Mouse (Mus musculus) bone marrow, adult 2 months (tissue): ENCODE results near the gene Tuba1c. TPM values are rescaled to one million over a fixed set of nuclear protein-coding genes. Genes with fewer than 3 reads are reported as not detected.

ENCODE experiments used
- H3K27ac ChIP-seq: fragments of 200-500 bp; 2 replicates; pipeline ENCODE4 v1.5.1; 2012; ENCODE audit warnings: low read depth, mild to moderate bottlenecking, control low read depth, inconsistent platforms, low read length; ENCODE audit not compliant: control insufficient read depth, poor library complexity, insufficient read depth
- H3K4me1 ChIP-seq: fragments of 200-500 bp; 2 replicates; pipeline ENCODE4 v1.6.1; 2011; ENCODE audit warnings: low read length; ENCODE audit not compliant: control insufficient read depth, insufficient read depth
- H3K4me3 ChIP-seq: fragments of 200-500 bp; replicated peaks from 2 replicates; pipeline ENCODE3; 2011; ENCODE audit warnings: mild to moderate bottlenecking, low read depth, low read length, control low read depth; ENCODE audit not compliant: control insufficient read depth
- CTCF ChIP-seq: fragments of 200-500 bp; IDR thresholded peaks from 2 replicates; pipeline ENCODE4 v1.5.1; 2011; ENCODE audit warnings: low read length, control low read depth; ENCODE audit not compliant: control insufficient read depth, insufficient read depth
- POLR2A ChIP-seq: fragments of 200-500 bp; IDR thresholded peaks from 2 replicates; pipeline ENCODE4 v1.6.1; 2011; ENCODE audit warnings: low read depth, mild to moderate bottlenecking, control low read depth, low read length, borderline replicate concordance; ENCODE audit not compliant: control insufficient read depth
- WGBS: fragments of 180-500 bp; shearing (Covaris S2); methylation state at CpG from one replicate; pipeline ENCODE4 v1.1.7; 2018; 5-methylcytosine and 5-hydroxymethylcytosine counted together
- polyA plus RNA-seq: library from polyadenylated mRNA; stranded (reverse); fragments of >200 nt; gene quantifications from 2 replicates; pipeline ENCODE4 v1.2.4, GENCODE M21; 2011; ENCODE audit warnings: low replicate concordance; ENCODE audit not compliant: missing spikeins, insufficient read depth, insufficient read length

Tuba1c gene
- 168 and 176 TPM in 2 replicates for polyA plus RNA-seq

DNA sequence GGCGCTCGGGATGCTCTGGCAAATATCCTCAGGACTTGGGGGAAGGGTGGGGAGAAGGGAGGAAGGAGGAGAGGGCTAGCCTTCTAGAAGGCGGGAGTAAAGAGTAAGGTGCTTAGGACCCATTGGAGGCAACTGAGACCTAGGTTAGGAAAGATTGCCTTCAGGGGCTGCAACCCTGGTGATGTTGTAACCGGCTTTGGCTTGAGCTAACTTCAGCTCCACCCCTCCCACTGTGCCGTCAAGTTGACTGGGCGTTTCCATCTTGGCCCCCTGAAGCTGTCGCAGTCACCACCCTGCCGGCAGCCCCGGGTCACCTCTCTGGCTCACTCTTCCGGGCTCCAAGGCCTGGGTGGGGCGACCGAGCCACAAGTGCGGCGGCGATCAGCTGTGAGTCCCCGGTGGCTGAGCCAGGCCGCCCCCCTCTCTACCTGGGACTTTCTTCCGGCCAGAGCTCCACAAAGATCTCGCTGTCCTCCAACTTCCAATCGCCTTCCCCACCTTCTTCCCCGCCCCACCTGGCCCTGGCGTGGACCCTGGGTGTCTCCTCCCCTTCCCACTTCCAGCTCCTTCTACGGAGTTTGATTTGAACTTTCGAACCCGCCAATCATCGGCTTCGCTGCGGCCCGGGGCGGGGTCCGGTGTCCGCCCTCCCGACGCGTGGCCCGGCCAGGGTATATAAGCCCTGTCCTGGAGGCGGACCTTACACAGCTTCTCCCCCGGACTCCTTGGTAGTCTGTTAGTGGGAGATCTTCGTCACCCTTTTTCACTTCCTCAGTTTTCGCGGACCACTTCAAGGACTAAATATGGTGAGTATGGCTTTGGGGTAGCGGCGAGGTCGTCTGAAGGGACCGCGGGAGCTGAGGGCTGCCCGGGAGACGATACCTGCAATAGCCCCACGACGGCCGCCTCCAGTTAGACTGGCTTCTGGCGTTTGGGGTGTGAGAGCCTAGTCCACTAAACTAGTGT is at the start of gene Tuba1c:
Gene Tuba1c, plus strand, starts transcription at position 273 of the 966 bp plus-strand sequence.
- Histone ChIP-seq H3K4me3 (peak within 1 kb of the TSS; percentile 85), H3K27ac (peak within 1 kb of the TSS; percentile 98), H3K4me1 (no peaks in the 10 kb centered on the region; the same call in none of the 2 replicates)
- WGBS = under 1% methylated on average over 52 of the region's 52 CpGs
- TF ChIP-seq POLR2A = peak; percentile 95
- no peak for TF ChIP-seq CTCF

DNA sequence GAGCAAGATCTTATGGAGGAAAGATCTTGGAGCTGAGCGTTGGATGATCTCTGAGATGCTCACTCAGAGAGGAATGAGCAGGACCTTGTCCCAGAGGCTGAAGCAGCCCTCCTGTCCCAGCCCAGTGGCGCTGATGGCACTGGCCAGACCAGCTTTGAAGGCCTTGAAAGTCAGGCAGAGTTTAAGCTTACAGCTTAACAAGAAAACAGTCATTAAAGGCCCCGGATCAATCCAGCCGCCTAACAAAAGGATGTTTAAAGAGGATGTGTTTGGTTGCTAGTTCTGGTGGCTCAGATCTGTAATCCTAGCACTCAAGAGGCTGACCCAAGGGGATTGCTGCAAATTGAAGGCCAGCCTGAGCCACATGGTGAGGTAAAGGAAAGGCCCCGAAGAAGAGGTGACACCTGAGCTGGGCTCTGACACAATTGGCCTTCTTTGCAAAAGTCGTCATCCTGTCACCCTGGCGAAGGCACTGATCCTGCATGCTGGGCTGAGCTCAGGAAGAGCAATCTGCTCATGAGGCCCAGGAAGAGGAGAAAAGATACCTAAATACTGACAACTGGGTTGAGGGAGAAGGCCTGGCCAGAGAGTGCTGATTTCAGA is 49.6 kb upstream of the Tuba1c start:
- TF ChIP-seq POLR2A (no peak), CTCF (no peak)
- WGBS = 79% methylated on average over 7 of the region's 7 CpGs
- Histone ChIP-seq H3K4me1 (no peaks in the 10 kb centered on the region), H3K27ac (no peak overlapping the region), H3K4me3 (no peak overlapping the region)

DNA sequence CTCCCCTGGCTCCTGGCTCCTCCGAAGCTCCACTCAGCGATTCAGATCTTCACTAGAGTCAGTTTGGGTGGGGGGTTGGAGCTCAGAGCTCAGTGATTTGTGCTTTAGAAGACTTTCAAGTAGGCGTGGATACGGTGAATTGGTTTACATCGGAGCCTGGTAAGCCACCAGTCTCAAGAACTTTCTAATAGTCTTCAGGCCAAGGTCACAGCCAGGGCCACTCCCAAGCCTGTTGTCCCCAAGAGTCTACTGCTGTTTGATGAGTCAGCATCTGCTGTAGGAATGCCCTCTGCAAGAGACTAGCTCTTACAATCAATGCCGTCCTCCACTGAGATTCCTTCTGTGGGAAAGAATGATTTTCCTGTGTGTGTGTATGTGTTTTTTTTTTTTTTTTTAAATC is 47.6 kb upstream of the Tuba1c start:
- no peak overlapping the region for H3K27ac ChIP-seq
- TF ChIP-seq CTCF (no peak), POLR2A (no peak)
- no peak overlapping the region for H3K4me3 ChIP-seq
- H3K4me1 ChIP-seq = no peaks in the 10 kb centered on the region
- WGBS = 83% methylated on average over 6 of the region's 6 CpGs

DNA sequence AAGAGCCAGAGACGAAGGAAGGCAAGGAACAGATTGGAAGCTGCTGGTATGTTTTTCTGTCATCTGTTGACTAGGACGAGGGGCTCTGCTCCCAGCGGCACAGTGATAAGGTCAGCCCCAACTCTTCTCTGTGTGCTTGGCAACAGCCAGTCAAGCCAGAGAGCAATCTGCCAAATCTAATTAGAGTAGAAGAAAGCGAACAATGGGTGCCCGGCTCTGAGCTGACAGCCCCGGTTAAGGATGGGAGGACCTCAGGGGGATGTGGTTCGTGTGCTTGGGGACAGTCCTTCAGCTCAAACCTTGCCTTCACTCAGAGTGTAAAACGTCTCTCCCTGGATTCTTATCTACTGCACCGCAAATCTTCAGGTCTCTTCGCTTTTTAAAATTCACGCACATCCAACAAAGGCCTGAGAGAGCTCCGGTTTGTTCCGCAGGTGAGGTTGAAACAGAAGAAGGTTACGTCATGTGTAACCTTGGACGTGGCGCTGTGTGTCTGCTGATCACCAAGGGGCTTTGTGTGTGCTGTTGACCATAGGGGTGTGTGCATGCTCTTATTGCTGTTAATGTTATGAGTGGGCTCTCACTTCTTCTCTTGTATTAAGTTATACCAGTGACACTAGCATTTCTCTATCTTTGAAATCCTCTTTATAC is 46.1 kb upstream of the Tuba1c start:
- WGBS = 79% methylated on average over 16 of the region's 16 CpGs
- TF ChIP-seq CTCF = no peak
- TF ChIP-seq POLR2A = no peak

DNA sequence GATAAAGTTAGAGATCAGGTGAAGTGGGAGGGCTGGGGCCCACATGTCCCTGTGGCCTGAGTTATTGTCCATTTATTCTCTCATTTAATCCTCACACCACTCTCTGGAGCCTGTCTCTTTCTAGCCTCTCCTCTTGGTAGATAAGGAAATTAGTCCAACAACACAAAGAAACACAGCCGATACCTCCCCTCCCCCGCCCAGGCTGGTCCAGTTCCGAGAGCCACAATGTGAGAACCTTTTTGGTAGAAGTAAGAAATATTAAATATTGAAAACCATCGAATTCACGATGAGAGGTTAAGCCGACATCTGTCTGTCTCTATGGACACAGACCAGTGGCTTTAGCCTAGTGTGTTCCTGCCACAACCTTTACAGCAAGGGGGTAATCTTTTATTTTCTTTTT is 45.0 kb upstream of the Tuba1c start:
- no peak for TF ChIP-seq CTCF
- TF ChIP-seq POLR2A = no peak
- peak overlapping the region; percentile 37; the same call in 1 of the 2 replicates for H3K27ac ChIP-seq
- WGBS = 48% methylated on average over 6 of the region's 6 CpGs
- no peaks in the 10 kb centered on the region for H3K4me1 ChIP-seq
- H3K4me3 ChIP-seq = no peak overlapping the region

More for the DNA sequence above, 46.1 kb upstream of the Tuba1c start:
- H3K4me1 ChIP-seq = no peaks in the 10 kb centered on the region
- no peak overlapping the region for H3K27ac ChIP-seq
- no peak overlapping the region for H3K4me3 ChIP-seq

DNA sequence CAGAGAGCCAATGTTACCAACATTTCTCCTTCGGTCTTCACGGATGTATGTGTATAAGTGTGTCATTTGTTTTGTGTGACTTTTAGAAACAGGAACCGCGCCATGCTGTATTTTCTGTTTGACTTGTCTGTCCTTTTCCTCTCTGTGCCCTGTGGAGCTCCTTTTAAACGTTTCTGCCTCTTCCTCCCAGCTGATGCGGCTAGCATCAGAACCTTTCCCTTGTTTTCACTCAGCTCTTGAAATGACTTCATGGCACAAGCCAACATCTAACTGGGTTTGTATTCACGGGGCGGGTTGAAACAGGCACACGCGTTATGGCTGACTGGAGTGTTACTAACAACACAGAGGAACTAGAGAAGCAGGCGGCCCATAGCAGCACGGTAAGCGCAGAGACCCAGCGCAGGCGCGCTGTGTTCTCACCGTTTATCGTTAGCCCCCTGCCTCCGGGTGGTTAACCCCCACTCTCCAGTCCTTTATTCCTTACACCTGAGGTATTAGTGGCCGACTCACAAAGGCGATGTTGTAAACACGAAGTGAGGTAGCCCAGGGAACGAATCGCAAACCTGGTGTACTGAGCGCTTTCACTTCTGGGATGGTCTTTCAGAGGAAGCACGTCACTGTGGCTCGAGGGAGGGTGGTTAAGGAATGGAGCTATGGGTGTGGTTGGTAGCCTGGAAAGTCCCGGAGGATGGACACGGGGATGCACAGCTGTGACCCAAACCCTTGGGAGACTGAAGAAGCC is 44.3 kb upstream of the Tuba1c start:
- WGBS = under 1% methylated on average over 29 of the region's 29 CpGs

DNA sequence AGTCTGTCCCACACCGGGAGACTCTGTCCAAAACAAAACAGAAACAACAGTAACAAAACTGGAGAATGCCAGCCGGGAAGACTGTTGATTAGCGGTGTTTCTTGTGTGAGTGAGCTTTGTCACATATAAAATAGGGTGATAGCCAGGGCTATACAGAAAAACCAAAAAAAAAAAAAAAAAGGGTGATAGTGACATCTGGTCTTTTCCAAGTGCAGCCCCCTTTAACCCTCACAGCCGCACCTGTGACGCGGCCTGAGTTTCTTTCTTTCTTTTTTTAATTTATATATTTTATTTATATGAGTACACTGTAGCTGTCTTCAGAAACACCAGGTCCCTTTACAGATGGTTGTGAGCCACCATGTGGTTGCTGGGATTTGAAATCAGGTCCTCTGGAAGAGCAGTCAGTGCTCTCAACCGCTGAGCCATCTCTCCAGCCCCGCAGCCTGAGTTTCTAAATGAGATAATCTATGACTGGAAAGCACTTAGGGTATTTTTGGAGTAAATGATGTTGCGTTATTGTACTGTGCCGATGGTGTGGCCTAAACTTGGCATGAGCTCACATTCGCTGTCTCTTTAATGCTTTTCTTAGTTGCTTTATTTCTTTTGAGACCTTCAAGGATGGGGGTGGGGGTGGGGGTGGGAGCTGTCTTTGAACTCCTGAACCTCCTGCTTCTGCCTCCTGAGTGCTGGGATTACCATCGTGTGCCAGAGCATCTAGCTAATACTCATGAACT is 43.5 kb upstream of the Tuba1c start:
- Histone ChIP-seq H3K4me1 (no peaks in the 10 kb centered on the region), H3K27ac (peak overlapping the region; percentile 90), H3K4me3 (peak overlapping the region; percentile 75)
- WGBS = 58% methylated on average over 12 of the region's 12 CpGs
- no peak for TF ChIP-seq CTCF
- TF ChIP-seq POLR2A = no peak

More for the DNA sequence above, 44.3 kb upstream of the Tuba1c start:
- H3K4me1 ChIP-seq = no peaks in the 10 kb centered on the region
- TF ChIP-seq CTCF (no peak), POLR2A (peak; percentile 81)
- H3K4me3 ChIP-seq = peak overlapping the region; percentile 75
- peak overlapping the region; percentile 90 for H3K27ac ChIP-seq

DNA sequence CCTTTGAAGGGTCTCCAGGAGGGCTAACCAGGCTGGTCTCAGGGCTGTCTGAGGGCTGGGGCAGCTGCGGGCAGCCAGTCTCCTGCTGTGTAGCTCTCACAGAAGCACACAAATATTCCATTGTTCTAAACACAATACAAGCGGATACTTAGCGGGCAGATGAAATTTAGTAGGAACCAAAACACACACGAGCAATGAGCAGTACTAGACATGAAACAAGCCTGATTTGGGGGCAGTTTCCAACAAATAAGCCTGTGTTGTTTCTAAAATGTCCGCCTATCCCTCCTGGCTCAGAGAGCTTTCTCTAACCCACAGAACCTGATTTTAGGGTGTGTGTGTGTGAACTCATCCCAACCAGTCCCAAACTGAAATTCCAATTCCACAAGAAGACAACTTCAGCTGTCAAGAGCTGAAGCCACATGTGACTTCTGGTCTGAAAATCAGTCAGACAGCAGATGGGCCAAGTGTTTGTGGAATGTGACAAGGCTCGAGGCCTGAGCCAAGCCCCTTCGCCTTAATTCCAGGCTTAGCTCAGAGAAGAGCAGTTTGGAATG is 42.5 kb upstream of the Tuba1c start:
- Histone ChIP-seq H3K27ac (no peak overlapping the region), H3K4me1 (no peaks in the 10 kb centered on the region; the same call in 1 of the 2 replicates), H3K4me3 (no peak overlapping the region)
- 82% methylated on average over 7 of the region's 7 CpGs for WGBS
- no peak for TF ChIP-seq CTCF
- TF ChIP-seq POLR2A = no peak
